Mouse (Mus musculus): ENCODE measurements around the gene Higd1b.

- TF ChIP-seq POLR2A (IDR thresholded peaks at IDR 0.05; ENCODE audit: borderline replicate concordance, extremely low read depth, insufficient read depth, insufficient read length, poor library complexity, severe bottlenecking) (no peak), CTCF (IDR thresholded peaks at IDR 0.05; ENCODE audit: borderline replicate concordance, extremely low read depth, insufficient read depth, insufficient read length) (no peak)
Observed at GRCm38 (mm10) chr11:102887433-102887832, 51.8 kb downstream of the Higd1b start.
